Mouse (Mus musculus): ENCODE measurements around the gene Gna15. TPM values are rescaled to one million over a fixed set of nuclear protein-coding genes. Genes with fewer than 3 reads are reported as not detected.

Gna15 gene
- polyA plus RNA-seq, 1 experiment from 2014 or later: 1.8 TPM

Small RNAs within 50 kb of the gene (microRNA-seq; reads per million reads assigned to microRNA genes)
- gene Gm25595: not detected

Other genes with a start within 250 kb of the Gna15 start
- gene Tjp3, start 232.6 kb downstream of the Gna15 start, polyA plus RNA-seq (2015; fragmentation: Nextera tagmentation; extraction: Ambion mirVana): 29.3 and 32.9 TPM in 2 replicates
- gene Pip5k1c, start 231.3 kb downstream of the Gna15 start, polyA plus RNA-seq (2015; fragmentation: Nextera tagmentation; extraction: Ambion mirVana): 41.0 and 43.1 TPM in 2 replicates
- gene Cactin, start 203.1 kb downstream of the Gna15 start, polyA plus RNA-seq (2015; fragmentation: Nextera tagmentation; extraction: Ambion mirVana): 36.6 and 37.9 TPM in 2 replicates
- gene Tbxa2r, start 195.5 kb downstream of the Gna15 start, polyA plus RNA-seq (2015; fragmentation: Nextera tagmentation; extraction: Ambion mirVana): 18.6 and 19.6 TPM in 2 replicates
- 0.05 and 0.10 TPM in 2 replicates for gene Gipc3, start 181.0 kb downstream of the Gna15 start, polyA plus RNA-seq (2015; fragmentation: Nextera tagmentation; extraction: Ambion mirVana)
- gene Hmg20b, start 173.7 kb downstream of the Gna15 start, polyA plus RNA-seq (2015; fragmentation: Nextera tagmentation; extraction: Ambion mirVana): 90.6 and 93.2 TPM in 2 replicates
- 13.7 and 13.9 TPM in 2 replicates for gene Mfsd12, start 166.7 kb downstream of the Gna15 start, polyA plus RNA-seq (2015; fragmentation: Nextera tagmentation; extraction: Ambion mirVana)
- 2.0 and 2.2 TPM in 2 replicates for gene 4930404N11Rik, start 158.4 kb downstream of the Gna15 start, polyA plus RNA-seq (2015; fragmentation: Nextera tagmentation; extraction: Ambion mirVana)
- 95.4 and 105 TPM in 2 replicates for gene Fzr1, start 145.7 kb downstream of the Gna15 start, polyA plus RNA-seq (2015; fragmentation: Nextera tagmentation; extraction: Ambion mirVana)
- 71.4 and 73.1 TPM in 2 replicates for gene Dohh, start 139.8 kb downstream of the Gna15 start, polyA plus RNA-seq (2015; fragmentation: Nextera tagmentation; extraction: Ambion mirVana)
- 3.0 and 3.1 TPM in 2 replicates for gene Gm48551, start 139.8 kb downstream of the Gna15 start, polyA plus RNA-seq (2015; fragmentation: Nextera tagmentation; extraction: Ambion mirVana)
- 1.2 and 1.7 TPM in 2 replicates for gene Gm48552, start 135.2 kb downstream of the Gna15 start, polyA plus RNA-seq (2015; fragmentation: Nextera tagmentation; extraction: Ambion mirVana)
- 7.9 and 9.0 TPM in 2 replicates for gene Smim24, start 131.2 kb downstream of the Gna15 start, polyA plus RNA-seq (2015; fragmentation: Nextera tagmentation; extraction: Ambion mirVana)
- gene Nfic, start 68.6 kb downstream of the Gna15 start, polyA plus RNA-seq (2015; fragmentation: Nextera tagmentation; extraction: Ambion mirVana): 92.5 and 106 TPM in 2 replicates
- gene Celf5, start 41.5 kb downstream of the Gna15 start, polyA plus RNA-seq (2015; fragmentation: Nextera tagmentation; extraction: Ambion mirVana): 0.40 and 0.67 TPM in 2 replicates
- gene Ncln, start 27.8 kb downstream of the Gna15 start, polyA plus RNA-seq (2015; fragmentation: Nextera tagmentation; extraction: Ambion mirVana): 82.9 and 83.6 TPM in 2 replicates
- 2.8 and 4.1 TPM in 2 replicates for gene S1pr4, start 24.1 kb downstream of the Gna15 start, polyA plus RNA-seq (2015; fragmentation: Nextera tagmentation; extraction: Ambion mirVana)
- gene Gna11, start 21.0 kb upstream of the Gna15 start, polyA plus RNA-seq (2015; fragmentation: Nextera tagmentation; extraction: Ambion mirVana): 68.7 and 70.9 TPM in 2 replicates
- 377 and 416 TPM in 2 replicates for gene Aes, start 35.3 kb upstream of the Gna15 start, polyA plus RNA-seq (2015; fragmentation: Nextera tagmentation; extraction: Ambion mirVana)
- 51.2 and 53.3 TPM in 2 replicates for gene Tle2, start 50.3 kb upstream of the Gna15 start, polyA plus RNA-seq (2015; fragmentation: Nextera tagmentation; extraction: Ambion mirVana)
- gene Tle6, start 76.8 kb upstream of the Gna15 start, polyA plus RNA-seq (2015; fragmentation: Nextera tagmentation; extraction: Ambion mirVana): 30.1 and 33.8 TPM in 2 replicates
- gene BC025920, start 82.0 kb upstream of the Gna15 start, polyA plus RNA-seq (2015; fragmentation: Nextera tagmentation; extraction: Ambion mirVana): 0.24 and 0.98 TPM in 2 replicates
- 38.0 and 40.0 TPM in 2 replicates for gene Sirt6, start 103.6 kb upstream of the Gna15 start, polyA plus RNA-seq (2015; fragmentation: Nextera tagmentation; extraction: Ambion mirVana)
- 8.5 and 9.2 TPM in 2 replicates for gene Ankrd24, start 104.3 kb upstream of the Gna15 start, polyA plus RNA-seq (2015; fragmentation: Nextera tagmentation; extraction: Ambion mirVana)
- gene Gm10778, start 124.8 kb upstream of the Gna15 start, polyA plus RNA-seq (2015; fragmentation: Nextera tagmentation; extraction: Ambion mirVana): 4.8 and 5.0 TPM in 2 replicates
- gene Zfp433, start 180.6 kb upstream of the Gna15 start, polyA plus RNA-seq (2015; fragmentation: Nextera tagmentation; extraction: Ambion mirVana): 18.5 and 20.9 TPM in 2 replicates
- 10.2 and 10.6 TPM in 2 replicates for gene Gm3055, start 246.9 kb upstream of the Gna15 start, polyA plus RNA-seq (2015; fragmentation: Nextera tagmentation; extraction: Ambion mirVana)

Measured in lung, embryonic 16.5 days (tissue).